Mouse (Mus musculus): Measurements from ENCODE around the gene Tmem189. TPM values are rescaled to one million over a fixed set of nuclear protein-coding genes. Genes with fewer than 3 reads are reported as not detected.

Gene Tmem189
- polyA plus RNA-seq, 1 experiment, result 113 TPM

GRCm38 (mm10) chr2:167661270-167662203 is 28.1 kb downstream of the Tmem189 start, which contains the start of gene Gm20431:
TSS of gene Gm20431 (minus strand) at chr2:167661496.
- TF ChIP-seq CTCF (IDR thresholded peaks at IDR 0.05; ENCODE audit: borderline replicate concordance, insufficient read depth, low read depth, low read length) (no peak), POLR2A (IDR thresholded peaks at IDR 0.05; ENCODE audit: borderline replicate concordance, insufficient read depth, low read length) (peak; percentile 83)
- H3K27me3 ChIP-seq (ENCODE audit: control insufficient read depth, insufficient read depth, low read length), result no peaks in the 10 kb centered on the region
- H3K27ac ChIP-seq (ENCODE audit: insufficient read depth, low read length), result peak within 1 kb of the TSS; percentile 44
- peak within 1 kb of the TSS; percentile 82 for H3K4me3 ChIP-seq (replicated peaks; ENCODE audit: insufficient read depth, low read depth, low read length)
- H3K4me1 ChIP-seq (ENCODE audit: control insufficient read depth, insufficient read depth, low read length), result peaks cover 11% of the 10 kb centered on the region
- peak; percentile 91 to 92 for DNase-seq
- 2% methylated on average over 110 of the region's 110 CpGs for WGBS

DNA sequence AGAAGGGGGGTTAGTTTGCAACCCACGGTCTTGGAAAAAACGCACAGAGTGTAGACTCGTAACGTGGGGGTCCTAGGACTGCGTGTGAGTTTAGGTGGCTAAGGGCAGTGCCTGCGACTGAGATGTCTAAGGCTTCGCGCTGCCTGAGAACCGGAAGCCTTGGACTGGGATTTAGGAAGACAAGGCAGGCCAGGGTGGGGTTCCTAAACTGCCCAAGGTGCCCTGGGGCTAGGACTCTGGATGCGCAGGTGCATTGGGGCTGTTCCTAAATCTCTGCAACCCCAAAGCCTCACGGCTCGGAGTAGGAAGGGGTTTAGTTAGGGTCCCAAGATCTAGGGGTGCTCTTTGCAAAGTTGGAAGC is 29.0 kb downstream of the Tmem189 start:
- H3K27me3 ChIP-seq (ENCODE audit: control insufficient read depth, insufficient read depth, low read length), result no peaks in the 10 kb centered on the region
- H3K27ac ChIP-seq (ENCODE audit: insufficient read depth, low read length), result peak overlapping the region; percentile 44; the same call in 1 of the 2 replicates
- DNase-seq, result no peak
- WGBS, result 3% methylated on average over 12 of the region's 12 CpGs
- TF ChIP-seq POLR2A (IDR thresholded peaks at IDR 0.05; ENCODE audit: borderline replicate concordance, insufficient read depth, low read length) (no peak), CTCF (IDR thresholded peaks at IDR 0.05; ENCODE audit: borderline replicate concordance, insufficient read depth, low read depth, low read length) (no peak)
- H3K4me1 ChIP-seq (ENCODE audit: control insufficient read depth, insufficient read depth, low read length), result peaks cover 11% of the 10 kb centered on the region
- peak overlapping the region; percentile 82 for H3K4me3 ChIP-seq (replicated peaks; ENCODE audit: insufficient read depth, low read depth, low read length)

DNA sequence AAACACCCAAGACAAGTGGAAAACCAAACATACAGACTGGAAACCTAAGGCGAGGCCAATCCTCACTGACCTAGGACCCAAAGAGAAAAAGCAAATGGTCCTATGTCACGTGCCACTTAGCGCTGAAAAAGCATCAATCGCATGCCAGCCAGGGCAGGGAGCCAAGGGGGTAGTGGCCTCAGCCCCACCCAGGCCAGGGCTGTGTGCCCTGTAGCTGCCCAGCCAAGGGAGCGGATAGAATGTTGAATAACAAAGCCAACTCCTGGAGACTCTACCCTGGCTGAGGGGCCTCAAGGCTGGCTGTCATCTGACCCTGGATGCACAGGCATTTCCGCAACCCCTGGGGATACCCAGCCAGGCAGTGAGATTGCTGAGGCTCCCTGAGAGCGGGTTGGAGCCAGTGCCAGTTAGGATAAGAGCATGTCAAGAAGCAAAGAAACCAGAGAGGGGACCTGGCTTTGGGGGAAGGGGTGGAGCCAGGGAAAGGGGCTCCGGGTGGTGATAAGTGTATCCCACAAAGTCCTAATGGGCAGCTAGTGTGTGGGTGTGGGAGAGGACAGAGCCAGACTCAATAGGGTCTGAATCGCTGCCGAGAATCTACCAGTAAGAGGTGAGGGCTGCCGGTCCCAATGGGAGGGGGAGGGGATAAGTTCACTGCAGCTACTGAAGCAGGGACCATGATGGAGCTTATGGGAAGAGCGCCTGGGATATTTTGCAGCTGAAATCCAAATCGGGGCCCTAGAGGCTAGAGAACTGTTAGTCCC is 29.6 kb downstream of the Tmem189 start:
- no peak for TF ChIP-seq POLR2A (IDR thresholded peaks at IDR 0.05; ENCODE audit: borderline replicate concordance, insufficient read depth, low read length)
- no peak for TF ChIP-seq CTCF (IDR thresholded peaks at IDR 0.05; ENCODE audit: borderline replicate concordance, insufficient read depth, low read depth, low read length)
- Histone ChIP-seq H3K4me3 (replicated peaks; ENCODE audit: insufficient read depth, low read depth, low read length) (peak overlapping the region; percentile 82), H3K27ac (ENCODE audit: insufficient read depth, low read length) (no peak overlapping the region), H3K27me3 (ENCODE audit: control insufficient read depth, insufficient read depth, low read length) (no peaks in the 10 kb centered on the region), H3K4me1 (ENCODE audit: control insufficient read depth, insufficient read depth, low read length) (peaks cover 11% of the 10 kb centered on the region)
- peak; percentile 45 to 54 for DNase-seq
- WGBS, result 21% methylated on average over 13 of the region's 13 CpGs

DNA sequence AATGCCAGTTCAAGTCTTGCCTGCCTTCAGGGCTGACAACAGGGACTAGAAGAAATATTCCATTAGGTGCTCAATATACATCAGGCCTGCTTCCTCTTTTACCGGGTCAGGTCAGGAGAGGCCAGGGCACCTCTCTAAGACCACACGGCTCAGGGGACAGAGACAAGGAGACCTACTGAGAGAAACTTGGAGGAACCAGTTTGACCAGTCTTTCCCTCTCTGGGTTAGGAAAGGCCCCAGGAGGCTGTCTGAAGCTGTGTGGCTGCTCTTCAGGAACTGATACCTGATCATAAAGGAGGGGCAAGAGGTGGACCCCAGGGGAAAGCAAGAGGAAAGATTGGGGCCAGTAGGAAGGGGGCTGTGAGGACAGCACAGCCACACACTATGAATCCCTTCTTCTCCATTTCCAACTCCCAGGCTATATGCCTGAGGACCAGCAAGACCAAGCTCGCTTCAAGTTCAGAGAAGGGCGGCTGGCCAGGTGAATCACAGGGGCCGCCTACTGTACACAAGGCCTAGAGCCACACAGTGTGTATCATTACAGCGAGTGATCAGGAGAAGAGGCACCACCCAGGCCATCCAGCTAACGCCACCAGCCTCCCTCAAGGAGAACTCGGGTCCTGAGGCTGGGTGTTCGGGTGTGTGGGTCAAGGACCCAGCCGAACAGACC is 30.3 kb downstream of the Tmem189 start:
- Histone ChIP-seq H3K27ac (ENCODE audit: insufficient read depth, low read length) (no peak overlapping the region), H3K4me1 (ENCODE audit: control insufficient read depth, insufficient read depth, low read length) (peaks cover 11% of the 10 kb centered on the region), H3K4me3 (replicated peaks; ENCODE audit: insufficient read depth, low read depth, low read length) (peak overlapping the region; percentile 82), H3K27me3 (ENCODE audit: control insufficient read depth, insufficient read depth, low read length) (no peaks in the 10 kb centered on the region)
- no peak for TF ChIP-seq POLR2A (IDR thresholded peaks at IDR 0.05; ENCODE audit: borderline replicate concordance, insufficient read depth, low read length)
- no peak for TF ChIP-seq CTCF (IDR thresholded peaks at IDR 0.05; ENCODE audit: borderline replicate concordance, insufficient read depth, low read depth, low read length)
- 67% methylated on average over 10 of the region's 10 CpGs for WGBS
- DNase-seq, result no peak

GRCm38 (mm10) chr2:167658712-167659111 is 30.9 kb downstream of the Tmem189 start:
- no peak overlapping the region for H3K27ac ChIP-seq (ENCODE audit: insufficient read depth, low read length)
- TF ChIP-seq CTCF (IDR thresholded peaks at IDR 0.05; ENCODE audit: borderline replicate concordance, insufficient read depth, low read depth, low read length) (no peak), POLR2A (IDR thresholded peaks at IDR 0.05; ENCODE audit: borderline replicate concordance, insufficient read depth, low read length) (no peak)
- WGBS, result 73% methylated on average over 11 of the region's 11 CpGs
- no peak for DNase-seq
- peaks cover 11% of the 10 kb centered on the region for H3K4me1 ChIP-seq (ENCODE audit: control insufficient read depth, insufficient read depth, low read length)
- no peak overlapping the region for H3K4me3 ChIP-seq (replicated peaks; ENCODE audit: insufficient read depth, low read depth, low read length)
- H3K27me3 ChIP-seq (ENCODE audit: control insufficient read depth, insufficient read depth, low read length), result no peaks in the 10 kb centered on the region

- TF ChIP-seq CTCF (IDR thresholded peaks at IDR 0.05; ENCODE audit: borderline replicate concordance, insufficient read depth, low read depth, low read length) (no peak), POLR2A (IDR thresholded peaks at IDR 0.05; ENCODE audit: borderline replicate concordance, insufficient read depth, low read length) (no peak)
- no peak for DNase-seq
- Histone ChIP-seq H3K27ac (ENCODE audit: insufficient read depth, low read length) (no peak overlapping the region), H3K4me3 (replicated peaks; ENCODE audit: insufficient read depth, low read depth, low read length) (no peak overlapping the region), H3K27me3 (ENCODE audit: control insufficient read depth, insufficient read depth, low read length) (no peaks in the 10 kb centered on the region), H3K4me1 (ENCODE audit: control insufficient read depth, insufficient read depth, low read length) (peaks cover 11% of the 10 kb centered on the region)
- WGBS, result 56% methylated on average over 4 of the region's 4 CpGs
Observed at GRCm38 (mm10) chr2:167657973-167658372, 31.6 kb downstream of the Tmem189 start.

All from cerebellum, adult 2 months (tissue).